Mouse (Mus musculus) kidney, adult 2 months (tissue): ENCODE measurements at regions not wholly inside any gene's neighbourhood (a gene's known extent, or its start where the extent isn't known, plus 50 kb on each side); places are given as distances from the start of the nearest gene placed in this dataset.

Experiments
- CTCF ChIP-seq: fragments of 200-500 bp; conservative IDR thresholded peaks from 2 replicates; pipeline ENCODE4 v1.5.1; 2011; ENCODE audit warnings: low read depth, mild to moderate bottlenecking, control low read depth, low read length, moderate library complexity, mixed read lengths; ENCODE audit not compliant: insufficient read depth, insufficient read length
- POLR2A ChIP-seq: fragments of 200-500 bp; IDR thresholded peaks from one replicate; pipeline ENCODE4 v1.6.1; 2011; ENCODE audit warnings: low read depth, low read length, control low read depth

GRCm38 (mm10) chr5:82103857-82104256 lies 1083.9 kb downstream of the Adgrl3 start:
- TF ChIP-seq CTCF (no peak), POLR2A (no peak)
